Mouse (Mus musculus): ENCODE results near the gene Mrtfa. TPM values are rescaled to one million over a fixed set of nuclear protein-coding genes. Genes with fewer than 3 reads are reported as not detected.

Mrtfa gene
- polyA plus RNA-seq, 1 experiment from 2014 or later: 22.3 TPM

DNA sequence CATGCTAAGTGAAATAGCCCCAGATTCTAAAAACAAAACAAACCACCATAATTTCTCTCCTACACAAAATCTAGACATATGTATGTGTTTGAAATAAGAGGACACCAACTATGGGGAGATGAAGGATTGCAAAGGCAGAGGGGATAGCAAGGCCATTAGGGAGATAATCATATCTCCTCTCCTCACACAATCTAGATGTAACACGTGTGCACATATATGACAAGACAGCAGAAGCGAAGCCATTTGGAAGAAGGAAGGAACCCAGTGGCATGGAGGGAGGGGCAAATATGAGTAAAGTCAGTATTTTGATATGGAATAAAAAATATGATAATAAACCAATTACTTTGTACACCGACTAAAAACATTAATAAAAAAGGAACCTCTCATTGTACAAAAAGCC is 91.9 kb downstream of the Mrtfa start:
- no peak for ATAC-seq (ENCODE audit: insufficient number of reproducible peaks, low FRiP score, low TSS enrichment, low read depth)
- DNase-seq (ENCODE audit: low spot score): no peak
- peaks cover 2% of the 10 kb centered on the region; the same call in 1 of the 2 replicates for H3K4me1 ChIP-seq (ENCODE audit: control insufficient read depth, insufficient read depth, low read length)
- no peak overlapping the region for H3K4me3 ChIP-seq (ENCODE audit: low read depth, low read length)
- no peak overlapping the region for H3K4me2 ChIP-seq (ENCODE audit: low read depth, severe bottlenecking)
- WGBS: 90% methylated on average over 3 of the region's 3 CpGs
- H3K27ac ChIP-seq (replicated peaks; ENCODE audit: low read depth, low read length): no peak overlapping the region
- H3K9me3 ChIP-seq (ENCODE audit: control insufficient read depth, low read length): no peaks in the 10 kb centered on the region
- H3K9ac ChIP-seq (ENCODE audit: low read length): no peak overlapping the region
- no peaks in the 10 kb centered on the region for H3K36me3 ChIP-seq (ENCODE audit: control insufficient read depth, insufficient read depth, low read length)
- H3K27me3 ChIP-seq (ENCODE audit: control insufficient read depth, insufficient read depth, low read length): no peaks in the 10 kb centered on the region

GRCm38 (mm10) chr15:81097896-81098295 is 92.7 kb downstream of the Mrtfa start:
- Histone ChIP-seq H3K36me3 (ENCODE audit: control insufficient read depth, insufficient read depth, low read length) (no peaks in the 10 kb centered on the region), H3K27ac (replicated peaks; ENCODE audit: low read depth, low read length) (no peak overlapping the region), H3K9me3 (ENCODE audit: control insufficient read depth, low read length) (no peaks in the 10 kb centered on the region), H3K9ac (ENCODE audit: low read length) (no peak overlapping the region), H3K4me1 (ENCODE audit: control insufficient read depth, insufficient read depth, low read length) (peaks cover 2% of the 10 kb centered on the region; the same call in 1 of the 2 replicates), H3K4me3 (ENCODE audit: low read depth, low read length) (no peak overlapping the region), H3K4me2 (ENCODE audit: low read depth, severe bottlenecking) (no peak overlapping the region), H3K27me3 (ENCODE audit: control insufficient read depth, insufficient read depth, low read length) (no peaks in the 10 kb centered on the region)
- DNase-seq (ENCODE audit: low spot score) (no peak), ATAC-seq (ENCODE audit: insufficient number of reproducible peaks, low FRiP score, low TSS enrichment, low read depth) (no peak)
- WGBS: 79% methylated on average over 6 of the region's 6 CpGs

DNA sequence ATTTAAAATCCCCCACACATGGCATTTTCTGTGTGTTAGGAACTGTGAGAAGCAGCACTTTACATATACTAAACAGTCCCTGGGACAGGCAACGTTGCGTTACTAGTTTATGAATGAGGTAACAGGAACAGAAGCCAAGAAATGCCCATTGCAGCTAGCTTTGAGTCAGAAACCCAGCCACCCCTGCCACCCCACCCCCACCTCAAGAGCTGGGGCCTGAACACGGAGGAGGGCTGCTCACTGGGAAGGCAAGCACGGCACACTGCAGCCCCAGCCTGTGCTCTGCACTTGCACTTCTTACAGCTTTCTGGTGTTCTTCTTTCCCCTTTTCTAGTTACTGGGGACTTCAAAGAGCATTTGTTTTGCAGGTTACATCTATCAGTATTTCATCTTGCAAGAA is 93.1 kb downstream of the Mrtfa start:
- ATAC-seq (ENCODE audit: insufficient number of reproducible peaks, low FRiP score, low TSS enrichment, low read depth): no peak
- 52% methylated on average over 4 of the region's 4 CpGs for WGBS
- Histone ChIP-seq H3K4me2 (ENCODE audit: low read depth, severe bottlenecking) (no peak overlapping the region), H3K4me1 (ENCODE audit: control insufficient read depth, insufficient read depth, low read length) (peaks cover 2% of the 10 kb centered on the region; the same call in 1 of the 2 replicates), H3K4me3 (ENCODE audit: low read depth, low read length) (no peak overlapping the region), H3K27me3 (ENCODE audit: control insufficient read depth, insufficient read depth, low read length) (no peaks in the 10 kb centered on the region), H3K27ac (replicated peaks; ENCODE audit: low read depth, low read length) (no peak overlapping the region), H3K36me3 (ENCODE audit: control insufficient read depth, insufficient read depth, low read length) (no peaks in the 10 kb centered on the region), H3K9ac (ENCODE audit: low read length) (no peak overlapping the region), H3K9me3 (ENCODE audit: control insufficient read depth, low read length) (no peaks in the 10 kb centered on the region)
- no peak for DNase-seq (ENCODE audit: low spot score)

DNA sequence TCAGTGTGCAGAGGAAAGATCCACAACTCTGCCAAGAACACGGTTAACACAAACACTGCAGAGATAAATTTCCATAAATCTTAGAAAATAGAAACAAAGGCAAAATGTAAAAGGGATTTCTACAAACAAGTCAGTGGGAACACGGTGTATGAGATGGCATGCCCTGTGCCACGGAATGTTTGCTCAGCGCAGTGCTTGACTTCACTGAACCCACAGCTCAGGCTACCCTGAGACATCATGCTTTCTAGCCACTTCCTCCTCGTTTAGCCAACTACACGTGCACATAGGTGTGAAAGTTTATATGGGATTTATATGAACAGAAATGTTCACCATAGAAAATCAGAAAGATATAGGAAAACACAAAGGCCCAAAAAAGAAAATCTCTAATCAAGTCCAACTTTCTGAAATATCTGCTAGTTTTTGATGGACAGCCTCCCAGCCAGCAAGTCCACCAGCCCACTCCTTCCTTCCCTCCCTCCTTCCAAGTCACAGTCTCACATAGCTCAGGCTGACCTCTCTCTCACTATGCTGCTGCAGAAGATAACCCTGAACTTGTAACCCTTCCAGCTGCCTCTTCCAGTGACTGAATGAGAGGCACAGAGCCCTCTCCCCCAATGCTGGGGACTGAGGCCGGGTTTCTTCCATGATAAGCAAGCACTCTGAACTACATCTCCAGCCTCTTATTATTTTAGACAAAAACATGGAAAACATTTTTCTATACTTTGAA is 94.1 kb downstream of the Mrtfa start:
- H3K36me3 ChIP-seq (ENCODE audit: control insufficient read depth, insufficient read depth, low read length): no peaks in the 10 kb centered on the region
- H3K27me3 ChIP-seq (ENCODE audit: control insufficient read depth, insufficient read depth, low read length): no peaks in the 10 kb centered on the region
- no peak overlapping the region for H3K27ac ChIP-seq (replicated peaks; ENCODE audit: low read depth, low read length)
- H3K4me2 ChIP-seq (ENCODE audit: low read depth, severe bottlenecking): no peak overlapping the region
- no peak overlapping the region for H3K9ac ChIP-seq (ENCODE audit: low read length)
- H3K9me3 ChIP-seq (ENCODE audit: control insufficient read depth, low read length): no peaks in the 10 kb centered on the region
- DNase-seq (ENCODE audit: low spot score) (no peak), ATAC-seq (ENCODE audit: insufficient number of reproducible peaks, low FRiP score, low TSS enrichment, low read depth) (no peak)
- H3K4me3 ChIP-seq (ENCODE audit: low read depth, low read length): no peak overlapping the region
- 79% methylated on average over 7 of the region's 7 CpGs for WGBS
- peaks cover 2% of the 10 kb centered on the region; the same call in 1 of the 2 replicates for H3K4me1 ChIP-seq (ENCODE audit: control insufficient read depth, insufficient read depth, low read length)

DNA sequence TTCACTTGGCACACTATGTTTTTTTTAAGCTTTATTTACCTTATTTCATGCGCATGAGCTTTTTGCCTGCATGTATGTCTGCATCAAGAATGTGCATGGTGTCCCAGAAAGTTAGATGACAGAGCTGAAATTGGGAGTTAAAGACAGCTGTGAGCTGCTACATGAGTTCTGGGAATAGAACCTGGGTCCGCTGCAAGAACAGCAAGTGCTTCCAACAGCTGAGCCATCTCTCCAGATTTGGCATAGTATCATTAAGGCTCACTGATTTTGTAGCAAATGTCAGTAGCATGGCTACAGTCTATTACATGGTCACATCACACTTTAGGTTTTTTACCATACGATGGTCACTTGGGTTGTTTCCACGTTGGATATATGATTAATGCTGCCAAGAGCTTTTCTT is 97.5 kb downstream of the Mrtfa start:
- H3K27me3 ChIP-seq (ENCODE audit: control insufficient read depth, insufficient read depth, low read length): no peaks in the 10 kb centered on the region
- WGBS: 93% methylated on average over 4 of the region's 4 CpGs
- no peak for DNase-seq (ENCODE audit: low spot score)

GRCm38 (mm10) chr15:81091718-81092117 is 98.8 kb downstream of the Mrtfa start:
- Histone ChIP-seq H3K27ac (replicated peaks; ENCODE audit: low read depth, low read length) (no peak overlapping the region), H3K4me3 (ENCODE audit: low read depth, low read length) (no peak overlapping the region), H3K4me1 (ENCODE audit: control insufficient read depth, insufficient read depth, low read length) (no peaks in the 10 kb centered on the region), H3K4me2 (ENCODE audit: low read depth, severe bottlenecking) (no peak overlapping the region), H3K27me3 (ENCODE audit: control insufficient read depth, insufficient read depth, low read length) (no peaks in the 10 kb centered on the region), H3K9me3 (ENCODE audit: control insufficient read depth, low read length) (no peaks in the 10 kb centered on the region), H3K9ac (ENCODE audit: low read length) (no peak overlapping the region), H3K36me3 (ENCODE audit: control insufficient read depth, insufficient read depth, low read length) (no peaks in the 10 kb centered on the region)
- WGBS: 83% methylated on average over 9 of the region's 9 CpGs
- DNase-seq (ENCODE audit: low spot score) (no peak), ATAC-seq (ENCODE audit: insufficient number of reproducible peaks, low FRiP score, low TSS enrichment, low read depth) (no peak)

More for the DNA sequence above, 97.5 kb downstream of the Mrtfa start:
- Histone ChIP-seq H3K9ac (ENCODE audit: low read length) (no peak overlapping the region), H3K27ac (replicated peaks; ENCODE audit: low read depth, low read length) (no peak overlapping the region), H3K4me3 (ENCODE audit: low read depth, low read length) (no peak overlapping the region), H3K36me3 (ENCODE audit: control insufficient read depth, insufficient read depth, low read length) (no peaks in the 10 kb centered on the region), H3K4me2 (ENCODE audit: low read depth, severe bottlenecking) (no peak overlapping the region), H3K4me1 (ENCODE audit: control insufficient read depth, insufficient read depth, low read length) (peaks cover 2% of the 10 kb centered on the region; the same call in 1 of the 2 replicates), H3K9me3 (ENCODE audit: control insufficient read depth, low read length) (no peaks in the 10 kb centered on the region)
- no peak for ATAC-seq (ENCODE audit: insufficient number of reproducible peaks, low FRiP score, low TSS enrichment, low read depth)

DNA sequence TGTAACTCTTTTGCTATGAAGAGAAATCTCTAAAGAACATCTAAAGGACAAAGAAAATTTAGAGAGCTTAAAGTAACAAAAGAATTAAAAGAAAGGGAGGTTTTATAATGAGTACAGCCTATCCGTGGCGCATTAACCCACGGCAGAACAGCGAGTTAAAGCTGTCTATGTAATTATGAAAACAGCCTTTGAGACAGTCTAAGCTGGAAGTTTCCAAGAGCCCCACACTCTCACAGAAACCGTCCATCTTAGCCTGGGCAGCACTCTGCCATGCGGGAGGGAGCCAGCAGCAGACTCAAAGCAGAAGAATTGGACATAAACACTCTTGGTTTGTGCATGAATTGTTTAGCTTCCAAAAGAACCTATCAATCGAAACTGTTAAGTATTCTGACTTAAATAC is 103.0 kb downstream of the Mrtfa start:
- Histone ChIP-seq H3K36me3 (ENCODE audit: control insufficient read depth, insufficient read depth, low read length) (no peaks in the 10 kb centered on the region), H3K27ac (replicated peaks; ENCODE audit: low read depth, low read length) (no peak overlapping the region), H3K4me2 (ENCODE audit: low read depth, severe bottlenecking) (no peak overlapping the region), H3K4me1 (ENCODE audit: control insufficient read depth, insufficient read depth, low read length) (no peaks in the 10 kb centered on the region), H3K9me3 (ENCODE audit: control insufficient read depth, low read length) (no peaks in the 10 kb centered on the region), H3K4me3 (ENCODE audit: low read depth, low read length) (no peak overlapping the region), H3K9ac (ENCODE audit: low read length) (no peak overlapping the region), H3K27me3 (ENCODE audit: control insufficient read depth, insufficient read depth, low read length) (no peaks in the 10 kb centered on the region)
- DNase-seq (ENCODE audit: low spot score) (no peak), ATAC-seq (ENCODE audit: insufficient number of reproducible peaks, low FRiP score, low TSS enrichment, low read depth) (no peak)
- WGBS: 77% methylated on average over 7 of the region's 7 CpGs

GRCm38 (mm10) chr15:81086644-81087480 is 103.7 kb downstream of the Mrtfa start:
- DNase-seq (ENCODE audit: low spot score): no peak
- H3K4me1 ChIP-seq (ENCODE audit: control insufficient read depth, insufficient read depth, low read length): no peaks in the 10 kb centered on the region
- H3K27me3 ChIP-seq (ENCODE audit: control insufficient read depth, insufficient read depth, low read length): no peaks in the 10 kb centered on the region
- whole genome bisulfite sequencing: 93% methylated on average over 8 of the region's 8 CpGs
- no peak for ATAC-seq (ENCODE audit: insufficient number of reproducible peaks, low FRiP score, low TSS enrichment, low read depth)
- H3K4me2 ChIP-seq (ENCODE audit: low read depth, severe bottlenecking): no peak overlapping the region
- no peak overlapping the region for H3K27ac ChIP-seq (replicated peaks; ENCODE audit: low read depth, low read length)
- H3K4me3 ChIP-seq (ENCODE audit: low read depth, low read length): no peak overlapping the region
- no peaks in the 10 kb centered on the region for H3K36me3 ChIP-seq (ENCODE audit: control insufficient read depth, insufficient read depth, low read length)
- no peaks in the 10 kb centered on the region for H3K9me3 ChIP-seq (ENCODE audit: control insufficient read depth, low read length)
- H3K9ac ChIP-seq (ENCODE audit: low read length): no peak overlapping the region

Data from limb, embryonic 11.5 days (tissue).